Mouse (Mus musculus) embryonic facial prominence, embryonic 14.5 days (tissue): ENCODE measurements around the gene Slc39a7. TPM values are rescaled to one million over a fixed set of nuclear protein-coding genes. Genes with fewer than 3 reads are reported as not detected.
"Not testable (repeated sequence)": the region's sequence is repeated elsewhere in the genome, so short reads cannot be mapped to it uniquely, and the experiment has no call there.

ENCODE experiments used
- ATAC-seq: fragments of 200-750 bp; cut with Nextera tagmentation; 2 replicates; pipeline ENCODE4 v1.8.0; 2017; ENCODE audit warnings: low read depth, moderate number of reproducible peaks, moderate TSS enrichment
- DNase-seq: peaks from one replicate; pipeline ENCODE4 v3.0.0-alpha.2; 2015; ENCODE audit warnings: low spot score
- H3K27ac ChIP-seq: fragments of 300-500 bp; sonication (generic); replicated peaks from 2 replicates; pipeline ENCODE4 v1.5.1; 2014; ENCODE audit warnings: low read depth, mild to moderate bottlenecking, low read length, moderate library complexity
- H3K27me3 ChIP-seq: fragments of 300-500 bp; sonication (generic); replicated peaks from 2 replicates; pipeline ENCODE4 v1.6.1; 2014; ENCODE audit warnings: low read length; ENCODE audit not compliant: control insufficient read depth, insufficient read depth
- H3K36me3 ChIP-seq: fragments of 300-500 bp; sonication (generic); 2 replicates; pipeline ENCODE4 v1.6.1; 2014; ENCODE audit warnings: low read length, mixed read lengths; ENCODE audit not compliant: control insufficient read depth, insufficient read depth
- H3K4me1 ChIP-seq: fragments of 300-500 bp; sonication (generic); 2 replicates; pipeline ENCODE4 v1.6.1; 2014; ENCODE audit warnings: antibody characterized with exemption, low read length; ENCODE audit not compliant: control insufficient read depth, insufficient read depth
- H3K4me2 ChIP-seq: fragments of 300-500 bp; sonication (generic); 2 replicates; pipeline ENCODE4 v1.6.1; 2014; ENCODE audit warnings: low read depth, mild to moderate bottlenecking, low read length, moderate library complexity, mixed read lengths
- H3K4me3 ChIP-seq: fragments of 300-500 bp; sonication (generic); 2 replicates; pipeline ENCODE4 v1.5.1; 2014; ENCODE audit warnings: low read depth, mild to moderate bottlenecking, low read length
- H3K9ac ChIP-seq: fragments of 300-500 bp; sonication (generic); 2 replicates; pipeline ENCODE4 v1.6.1; 2014; ENCODE audit warnings: low read depth, mild to moderate bottlenecking, low read length, moderate library complexity, mixed read lengths
- H3K9me3 ChIP-seq: fragments of 300-500 bp; sonication (generic); 2 replicates; pipeline ENCODE4 v1.6.1; 2016; ENCODE audit warnings: low read length; ENCODE audit not compliant: control insufficient read depth
- WGBS: fragments of 180-500 bp; shearing (Covaris S2); extraction: QIAGEN DNeasy Blood & Tissue Kit; methylation state at CpG from one replicate; pipeline ENCODE4 v1.1.7; 2014; 5-methylcytosine and 5-hydroxymethylcytosine counted together
- polyA plus RNA-seq: library from polyadenylated mRNA; unstranded; fragments of >200 nt; fragmentation: Nextera tagmentation; extraction: Ambion mirVana; gene quantifications from 2 replicates; pipeline ENCODE4 v1.2.1, GENCODE M21; 2014

The Slc39a7 gene
- polyA plus RNA-seq, 1 experiment from 2014 or later = 118 TPM

DNA sequence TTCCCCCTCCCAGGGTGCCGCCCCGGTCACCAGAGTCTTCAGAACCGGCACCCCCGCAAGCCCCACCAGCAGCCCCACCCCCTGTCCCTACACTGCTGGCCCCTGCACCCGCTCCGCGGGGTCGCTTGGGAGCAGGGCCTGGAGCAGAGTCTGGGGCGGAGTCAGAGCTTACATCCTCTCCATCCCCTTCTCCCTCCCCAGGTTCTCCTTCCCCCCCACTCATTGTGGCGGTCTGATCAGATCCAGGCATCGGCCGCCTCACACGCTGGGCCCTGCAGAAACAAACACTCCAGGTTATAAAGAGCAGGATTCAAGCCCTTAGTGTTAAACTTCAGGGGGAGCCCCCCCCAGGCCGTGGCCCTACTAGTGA lies 9.1 kb downstream of the Slc39a7 start:
- DNase-seq = no peak
- ATAC-seq = no peak
- WGBS = 90% methylated on average over 11 of the region's 14 CpGs
- Histone ChIP-seq H3K27ac (no peak overlapping the region), H3K9ac (no peak overlapping the region), H3K4me3 (no peak overlapping the region), H3K27me3 (no peaks in the 10 kb centered on the region), H3K36me3 (peaks cover 29% of the 10 kb centered on the region), H3K4me1 (peaks cover 28% of the 10 kb centered on the region), H3K9me3 (0 out of 2 replicates have a peak, but pooled peaks cover 9% of the 10 kb centered on the region), H3K4me2 (no peak overlapping the region)

GRCm38 (mm10) chr17:34021539-34022413 lies 9.7 kb downstream of the Slc39a7 start:
- peaks cover 23% of the 10 kb centered on the region for H3K4me1 ChIP-seq
- no peak overlapping the region for H3K27ac ChIP-seq
- H3K36me3 ChIP-seq = peaks cover 29% of the 10 kb centered on the region
- no peak overlapping the region for H3K4me3 ChIP-seq
- no peak overlapping the region for H3K4me2 ChIP-seq
- no peak for DNase-seq
- 88% methylated on average over 22 of the region's 23 CpGs for WGBS
- 0 out of 2 replicates have a peak, but pooled peaks cover 9% of the 10 kb centered on the region for H3K9me3 ChIP-seq
- no peak for ATAC-seq
- no peaks in the 10 kb centered on the region for H3K27me3 ChIP-seq
- H3K9ac ChIP-seq = no peak overlapping the region

DNA sequence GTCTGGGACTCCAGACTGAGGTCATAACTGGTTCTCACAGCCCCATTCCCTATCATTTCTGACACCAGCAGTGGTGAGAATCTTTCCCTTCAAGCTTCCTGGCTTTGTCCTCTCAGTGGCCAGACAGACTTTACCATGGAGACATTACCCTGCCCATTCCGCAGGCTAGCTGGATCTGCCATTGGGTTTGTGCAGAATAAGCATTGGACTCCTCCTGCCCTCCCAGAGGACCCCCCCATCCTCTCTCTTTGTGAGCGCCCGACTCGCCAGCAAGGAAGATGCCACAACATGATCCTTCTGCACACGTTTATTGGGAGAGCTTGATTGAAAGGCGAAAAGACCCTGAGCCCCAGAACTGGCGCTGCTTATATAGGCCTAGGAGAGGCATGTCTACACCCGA lies 18.0 kb downstream of the Slc39a7 start:
- Histone ChIP-seq H3K27ac (no peak overlapping the region), H3K9ac (no peak overlapping the region), H3K36me3 (no peaks in the 10 kb centered on the region), H3K27me3 (no peaks in the 10 kb centered on the region), H3K4me2 (no peak overlapping the region), H3K4me3 (no peak overlapping the region), H3K4me1 (no peaks in the 10 kb centered on the region), H3K9me3 (no peaks in the 10 kb centered on the region)
- ATAC-seq (no peak), DNase-seq (no peak)
- WGBS = 90% methylated on average over 8 of the region's 8 CpGs

GRCm38 (mm10) chr17:34010156-34010555 lies 21.3 kb downstream of the Slc39a7 start:
- H3K27ac ChIP-seq = no peak overlapping the region
- no peak overlapping the region for H3K9ac ChIP-seq
- H3K36me3 ChIP-seq = no peaks in the 10 kb centered on the region
- H3K4me3 ChIP-seq = no peak overlapping the region
- no peak overlapping the region for H3K4me2 ChIP-seq
- DNase-seq (no peak), ATAC-seq (no peak)
- no peaks in the 10 kb centered on the region for H3K9me3 ChIP-seq
- 70% methylated on average over 5 of the region's 5 CpGs for WGBS
- H3K27me3 ChIP-seq = no peaks in the 10 kb centered on the region
- H3K4me1 ChIP-seq = no peaks in the 10 kb centered on the region

DNA sequence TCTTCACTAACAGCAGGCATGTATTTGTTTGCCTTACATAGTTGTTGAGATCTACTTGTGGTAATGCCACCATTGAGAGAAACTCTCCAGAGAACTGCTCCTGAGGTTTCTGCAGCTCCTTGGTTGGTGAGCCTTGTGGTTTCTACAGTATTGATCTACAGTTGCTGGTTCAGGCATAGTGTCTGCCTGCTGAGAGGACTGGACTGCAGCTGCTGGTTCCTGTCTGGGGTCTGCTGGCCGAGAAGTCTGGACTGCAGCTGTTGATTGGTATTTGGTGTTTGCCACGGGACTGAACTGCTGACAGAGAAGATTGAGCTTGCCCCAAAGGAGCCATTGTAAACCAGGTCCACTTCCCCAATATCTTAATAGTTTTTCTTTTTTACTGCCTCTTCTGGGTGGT lies 24.9 kb downstream of the Slc39a7 start:
- Histone ChIP-seq H3K4me1 (no peaks in the 10 kb centered on the region), H3K27ac (no peak overlapping the region), H3K36me3 (no peaks in the 10 kb centered on the region), H3K9ac (no peak overlapping the region), H3K9me3 (no peaks in the 10 kb centered on the region), H3K4me2 (no peak overlapping the region), H3K4me3 (no peak overlapping the region), H3K27me3 (peaks cover 9% of the 10 kb centered on the region)
- 52% methylated on average over 2 of the region's 2 CpGs for WGBS
- no peak for DNase-seq
- no peak for ATAC-seq

DNA sequence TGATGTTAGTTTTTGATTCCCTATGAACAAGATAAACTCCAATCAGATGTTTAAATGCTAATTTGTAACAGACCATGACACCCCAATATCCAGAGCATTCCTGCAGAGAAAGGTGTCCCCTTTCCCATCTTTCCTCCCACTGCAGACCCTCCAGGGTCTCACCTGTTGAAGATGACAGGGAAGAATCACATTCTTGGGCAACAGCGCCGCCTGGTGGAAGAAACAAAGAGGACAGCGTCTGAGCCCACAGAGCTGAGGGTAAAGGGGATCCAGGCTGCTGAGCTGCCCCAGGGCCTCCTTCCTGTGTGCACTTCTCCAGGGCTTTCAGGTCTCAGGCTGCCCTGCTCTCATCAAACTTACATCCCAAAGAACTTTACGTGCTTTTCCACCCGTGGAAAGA lies 28.1 kb downstream of the Slc39a7 start:
- Histone ChIP-seq H3K4me3 (no peak overlapping the region), H3K27ac (no peak overlapping the region), H3K4me1 (peaks cover 4% of the 10 kb centered on the region; the same call in 1 of the 2 replicates), H3K4me2 (no peak overlapping the region), H3K9ac (no peak overlapping the region), H3K27me3 (peaks cover 39% of the 10 kb centered on the region), H3K36me3 (no peaks in the 10 kb centered on the region), H3K9me3 (no peaks in the 10 kb centered on the region)
- ATAC-seq (no peak), DNase-seq (no peak)
- WGBS = 5% methylated on average over 5 of the region's 5 CpGs

DNA sequence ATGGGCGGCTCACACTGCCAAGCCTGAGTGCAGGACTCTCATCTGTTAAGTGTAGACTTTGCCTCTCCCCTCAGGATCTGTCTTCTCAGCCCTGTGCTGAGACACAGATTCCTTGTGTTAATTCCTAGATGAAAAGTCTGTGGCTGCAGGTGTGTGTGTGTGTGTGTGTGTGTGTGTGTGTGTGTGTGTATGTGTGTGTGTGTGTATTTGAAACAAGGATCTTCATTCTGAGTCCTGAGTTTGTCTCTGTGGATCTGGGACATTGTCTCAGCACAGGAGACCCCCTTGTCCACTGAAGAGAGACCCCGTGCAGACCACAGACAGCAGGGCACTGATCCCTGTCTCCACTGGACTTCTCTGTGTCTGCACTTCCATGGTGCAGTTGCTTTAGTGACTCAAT lies 30.7 kb downstream of the Slc39a7 start:
- DNase-seq, H3K9me3 ChIP-seq, H3K4me2 ChIP-seq, H3K27ac ChIP-seq, H3K36me3 ChIP-seq, H3K4me1 ChIP-seq, ATAC-seq, H3K9ac ChIP-seq: not testable (repeated sequence)
- peaks cover 45% of the 10 kb centered on the region for H3K27me3 ChIP-seq
- H3K4me3 ChIP-seq = 0 out of 2 replicates have a peak overlapping the region, but pooled peaks have one; percentile 52
- WGBS = 55% methylated on average over 2 of the region's 2 CpGs

GRCm38 (mm10) chr17:34000150-34000537 lies 31.3 kb downstream of the Slc39a7 start, which contains the start of gene H2-K1:
TSS of gene H2-K1 (minus strand) at chr17:34000347.
- WGBS = under 1% methylated on average over 16 of the region's 30 CpGs
- no peaks in the 10 kb centered on the region for H3K36me3 ChIP-seq
- peaks cover 4% of the 10 kb centered on the region; the same call in 1 of the 2 replicates for H3K4me1 ChIP-seq
- H3K27ac ChIP-seq = no peak within 1 kb of the TSS
- peak within 1 kb of the TSS; percentile 42; the same call in 1 of the 2 replicates for H3K9ac ChIP-seq
- DNase-seq (peak; percentile 78), ATAC-seq (peak; percentile 86)
- peaks cover 45% of the 10 kb centered on the region for H3K27me3 ChIP-seq
- peak within 1 kb of the TSS; percentile 52 for H3K4me3 ChIP-seq
- no peaks in the 10 kb centered on the region for H3K9me3 ChIP-seq
- H3K4me2 ChIP-seq = peak within 1 kb of the TSS; percentile 97
